Mouse (Mus musculus): ENCODE data around the gene Cep19.
A peak's percentile ranks its signal among the peaks of the same experiment; 100 is the strongest.

Cep19 gene

GRCm38 (mm10) chr16:32144592-32144991 is 45.0 kb downstream of the Cep19 start:
- DNase-seq (ENCODE audit: low read depth, low spot score) = no peak

- peak; percentile 23 for DNase-seq (ENCODE audit: low read depth, low spot score)
These were observed 48.1 kb downstream of the Cep19 start for GRCm38 (mm10) chr16:32147589-32148207.

GRCm38 (mm10) chr16:32153976-32154375 is 54.4 kb downstream of the Cep19 start:
- DNase-seq (ENCODE audit: low read depth, low spot score) = no peak

GRCm38 (mm10) chr16:32154437-32154836 is 54.8 kb downstream of the Cep19 start:
- peak; percentile 13 for DNase-seq (ENCODE audit: low read depth, low spot score)

GRCm38 (mm10) chr16:32156719-32157118 is 57.1 kb downstream of the Cep19 start:
- DNase-seq (ENCODE audit: low read depth, low spot score) = no peak

- DNase-seq (ENCODE audit: low read depth, low spot score) = no peak
These were observed 57.8 kb downstream of the Cep19 start for GRCm38 (mm10) chr16:32157369-32157768.

Measured in retina, adult 2 months (tissue).